Mouse (Mus musculus) myocyte (in vitro differentiated cells): ENCODE data around the gene Ranbp6. TPM values are rescaled to one million over a fixed set of nuclear protein-coding genes. Genes with fewer than 3 reads are reported as not detected.

Source experiments
- H3K27me3 ChIP-seq: one replicate; pipeline ENCODE4 v1.6.1; 2011; ENCODE audit not compliant: control insufficient read depth, insufficient read depth, insufficient read length
- H3K36me3 ChIP-seq: one replicate; pipeline ENCODE4 v1.6.1; 2011; ENCODE audit not compliant: control insufficient read depth, insufficient read depth
- H3K4me2 ChIP-seq: one replicate; pipeline ENCODE4 v1.6.1; 2011; ENCODE audit warnings: low read depth, control low read depth
- H3K4me3 ChIP-seq: one replicate; pipeline ENCODE4 v1.5.1; 2011; ENCODE audit warnings: mild to moderate bottlenecking, control low read depth, moderate library complexity
- H3K79me2 ChIP-seq: one replicate; pipeline ENCODE4 v1.6.1; 2011; ENCODE audit not compliant: control insufficient read depth, insufficient read depth
- H3ac ChIP-seq: one replicate; pipeline ENCODE4 v1.6.1; 2011; ENCODE audit not compliant: control insufficient read depth, insufficient read length
- CEBPB ChIP-seq: IDR thresholded peaks from 2 replicates; pipeline ENCODE4 v1.6.1; 2011; ENCODE audit warnings: mild to moderate bottlenecking, moderate library complexity; ENCODE audit not compliant: poor library complexity, insufficient read depth, severe bottlenecking
- E2F4 ChIP-seq: IDR thresholded peaks from one replicate; pipeline ENCODE4 v1.6.1; 2011; ENCODE audit warnings: mild to moderate bottlenecking, control low read depth, moderate library complexity; ENCODE audit not compliant: insufficient read depth
- MAX ChIP-seq: IDR thresholded peaks from one replicate; pipeline ENCODE4 v1.6.1; 2011; ENCODE audit warnings: low read depth, mild to moderate bottlenecking, control low read depth
- MYOD1 ChIP-seq, 3 experiments: IDR thresholded peaks; one replicate each; pipeline ENCODE4 v1.6.1; 2011; ENCODE audit warnings: control low read depth in 2 of 3, low read depth in 2 of 3, mild to moderate bottlenecking in 2 of 3, moderate library complexity in 1 of 3; ENCODE audit not compliant: insufficient read length in 2 of 3, control insufficient read depth in 1 of 3
- MYOG ChIP-seq, 3 experiments: IDR thresholded peaks; one replicate each; pipeline ENCODE4 v1.6.1; 2011; ENCODE audit warnings: control low read depth in 2 of 3, low read depth in 2 of 3, mild to moderate bottlenecking in 2 of 3; ENCODE audit not compliant: insufficient read length in 2 of 3, control insufficient read depth in 1 of 3, insufficient read depth in 1 of 3
- POLR2A ChIP-seq: IDR thresholded peaks from one replicate; pipeline ENCODE4 v1.6.1; 2011; ENCODE audit warnings: low read depth, mild to moderate bottlenecking, control low read depth, moderate library complexity; ENCODE audit not compliant: insufficient read length
- POLR2AphosphoS2 ChIP-seq: IDR thresholded peaks from one replicate; pipeline ENCODE4 v1.6.1; 2011; ENCODE audit warnings: low read depth, control low read depth; ENCODE audit not compliant: insufficient read length
- REST ChIP-seq: IDR thresholded peaks from one replicate; pipeline ENCODE4 v1.6.1; 2011; ENCODE audit warnings: mild to moderate bottlenecking, control low read depth, moderate library complexity; ENCODE audit not compliant: insufficient read depth, insufficient read length
- SRF ChIP-seq: IDR thresholded peaks from one replicate; pipeline ENCODE4 v1.6.1; 2011; ENCODE audit warnings: low read depth; ENCODE audit not compliant: control insufficient read depth, insufficient read length
- TCF12 ChIP-seq: IDR thresholded peaks from one replicate; pipeline ENCODE4 v1.6.1; 2011; ENCODE audit warnings: mild to moderate bottlenecking, control low read depth; ENCODE audit not compliant: poor library complexity, insufficient read depth, severe bottlenecking
- TCF3 ChIP-seq: IDR thresholded peaks from one replicate; pipeline ENCODE4 v1.6.1; 2011; ENCODE audit warnings: low read depth, control low read depth; ENCODE audit not compliant: insufficient read length
- USF1 ChIP-seq: IDR thresholded peaks from one replicate; pipeline ENCODE4 v1.6.1; 2011; ENCODE audit warnings: low read depth, mild to moderate bottlenecking, control low read depth, moderate library complexity
- polyA plus RNA-seq: library from polyadenylated mRNA; unstranded; fragments of >200 nt; fragmentation: generic; extraction: Trizol; gene quantifications from one replicate; pipeline ENCODE4 v1.2.1, GENCODE M21; 2012; ENCODE audit warnings: missing spikeins

The Ranbp6 gene
- polyA plus RNA-seq, 1 experiment, result 2.1 TPM

GRCm38 (mm10) chr19:29803946-29804345 lies 8.8 kb downstream of the Ranbp6 start:
- no peaks in the 10 kb centered on the region for H3K36me3 ChIP-seq

GRCm38 (mm10) chr19:29797371-29797770 lies 15.4 kb downstream of the Ranbp6 start:
- no peak overlapping the region for H3K4me2 ChIP-seq
- H3K36me3 ChIP-seq, result no peaks in the 10 kb centered on the region
- H3K4me3 ChIP-seq, result no peak overlapping the region
- no peak for TF ChIP-seq POLR2A
- no peak for TF ChIP-seq TCF12
- TF ChIP-seq REST, result no peak
- peaks cover 48% of the 10 kb centered on the region for H3K79me2 ChIP-seq
- H3ac ChIP-seq, result no peak overlapping the region
- no peaks in the 10 kb centered on the region for H3K27me3 ChIP-seq

More at GRCm38 (mm10) chr19:29803946-29804345, 8.8 kb downstream of the Ranbp6 start:
- TF ChIP-seq SRF (no peak), TCF3 (no peak), POLR2AphosphoS2 (no peak), REST (no peak), E2F4 (no peak), POLR2A (no peak), USF1 (no peak), MAX (no peak), CEBPB (no peak), TCF12 (no peak), MYOD1 (IDR thresholded peaks at IDR 0.05; ENCODE audit: control insufficient read depth in 1 of 3, insufficient read length in 2 of 3, low read depth in 2 of 3) (no peak)
- H3ac ChIP-seq, result no peak overlapping the region
- H3K79me2 ChIP-seq, result peaks cover 58% of the 10 kb centered on the region
- H3K4me3 ChIP-seq, result peak overlapping the region; percentile 53
- no peaks in the 10 kb centered on the region for H3K27me3 ChIP-seq
- peak overlapping the region; percentile 95 for H3K4me2 ChIP-seq

GRCm38 (mm10) chr19:29787997-29788396 lies 24.8 kb downstream of the Ranbp6 start:
- Histone ChIP-seq H3K27me3 (no peaks in the 10 kb centered on the region), H3K4me2 (no peak overlapping the region), H3K79me2 (no peaks in the 10 kb centered on the region), H3K4me3 (no peak overlapping the region), H3ac (no peak overlapping the region), H3K36me3 (no peaks in the 10 kb centered on the region)
- TF ChIP-seq POLR2A (no peak), POLR2AphosphoS2 (no peak), E2F4 (no peak), USF1 (no peak), MYOD1 (IDR thresholded peaks at IDR 0.05; ENCODE audit: control insufficient read depth in 1 of 3, insufficient read length in 2 of 3, low read depth in 2 of 3) (no peak), MYOG (IDR thresholded peaks at IDR 0.05; ENCODE audit: control insufficient read depth in 1 of 3, insufficient read depth in 1 of 3, insufficient read length in 2 of 3, low read depth in 2 of 3) (no peak), REST (no peak), CEBPB (no peak), TCF3 (no peak), TCF12 (no peak), SRF (no peak), MAX (no peak)

GRCm38 (mm10) chr19:29782914-29783313 lies 29.9 kb downstream of the Ranbp6 start:
- Histone ChIP-seq H3K4me3 (no peak overlapping the region), H3K79me2 (no peaks in the 10 kb centered on the region), H3ac (no peak overlapping the region), H3K36me3 (no peaks in the 10 kb centered on the region), H3K27me3 (no peaks in the 10 kb centered on the region), H3K4me2 (no peak overlapping the region)
- TF ChIP-seq POLR2AphosphoS2 (no peak), POLR2A (no peak), E2F4 (no peak), CEBPB (no peak), SRF (no peak), MYOD1 (IDR thresholded peaks at IDR 0.05; ENCODE audit: control insufficient read depth in 1 of 3, insufficient read length in 2 of 3, low read depth in 2 of 3) (no peak), REST (no peak), USF1 (no peak), TCF12 (no peak), TCF3 (no peak), MYOG (IDR thresholded peaks at IDR 0.05; ENCODE audit: control insufficient read depth in 1 of 3, insufficient read depth in 1 of 3, insufficient read length in 2 of 3, low read depth in 2 of 3) (no peak), MAX (no peak)

Other genes starting within 250 kb of the Ranbp6 start
- gene Ermp1, start 164.6 kb downstream of the Ranbp6 start, polyA plus RNA-seq, result 7.4 TPM
- gene Mlana, start 115.2 kb downstream of the Ranbp6 start, polyA plus RNA-seq, result not detected
- 3.1 TPM for gene 9930021J03Rik, start 7.0 kb downstream of the Ranbp6 start, polyA plus RNA-seq
- 1.4 TPM for gene Il33, start 112.1 kb upstream of the Ranbp6 start, polyA plus RNA-seq
- gene Trpd52l3, start 190.8 kb upstream of the Ranbp6 start, polyA plus RNA-seq, result not detected
- 17.2 TPM for gene Uhrf2, start 217.5 kb upstream of the Ranbp6 start, polyA plus RNA-seq